Mouse (Mus musculus): ENCODE measurements around the gene Anp32b. TPM values are rescaled to one million over a fixed set of nuclear protein-coding genes. Genes with fewer than 3 reads are reported as not detected.

The Anp32b gene
- total and polyA plus RNA-seq, 3 experiments, result 9.5 to 57.8 (median 53.5) TPM

GRCm38 (mm10) chr4:46432339-46433036 is 18.2 kb upstream of the Anp32b start:
- no peak overlapping the region for H3K4me3 ChIP-seq
- no peaks in the 10 kb centered on the region for H3K79me2 ChIP-seq (replicated peaks; ENCODE audit: control insufficient read depth, insufficient read depth, low read length)
- H3K9ac ChIP-seq (ENCODE audit: low read depth, low read length), result no peak overlapping the region
- no peaks in the 10 kb centered on the region for H3K4me1 ChIP-seq (ENCODE audit: control insufficient read depth, insufficient read depth, low read length)
- no peaks in the 10 kb centered on the region for H3K36me3 ChIP-seq (ENCODE audit: control insufficient read depth, insufficient read depth, low read length)
- H3K27ac ChIP-seq, result no peak overlapping the region
- intact Hi-C loops (cut with DNase I), result no loop called here
- DNase-seq, result no peak
- 75% methylated on average over 12 of the region's 12 CpGs for WGBS
- TF ChIP-seq EP300 (IDR thresholded peaks at IDR 0.05; ENCODE audit: insufficient read depth, low read depth, low read length) (no peak), CTCF (IDR thresholded peaks at IDR 0.05) (no peak), POLR2A (IDR thresholded peaks at IDR 0.05; ENCODE audit: insufficient read depth, low read depth, low read length) (no peak)
- no peaks in the 10 kb centered on the region for H3K27me3 ChIP-seq (ENCODE audit: control insufficient read depth, insufficient read depth, low read length)

GRCm38 (mm10) chr4:46442501-46442900 is 8.2 kb upstream of the Anp32b start:
- Histone ChIP-seq H3K9ac (ENCODE audit: low read depth, low read length) (no peak overlapping the region), H3K36me3 (ENCODE audit: control insufficient read depth, insufficient read depth, low read length) (no peaks in the 10 kb centered on the region), H3K27ac (no peak overlapping the region), H3K4me1 (ENCODE audit: control insufficient read depth, insufficient read depth, low read length) (no peaks in the 10 kb centered on the region), H3K27me3 (ENCODE audit: control insufficient read depth, insufficient read depth, low read length) (no peaks in the 10 kb centered on the region), H3K79me2 (replicated peaks; ENCODE audit: control insufficient read depth, insufficient read depth, low read length) (no peaks in the 10 kb centered on the region), H3K4me3 (no peak overlapping the region)
- intact Hi-C loops (cut with DNase I), result no loop called here
- TF ChIP-seq POLR2A (IDR thresholded peaks at IDR 0.05; ENCODE audit: insufficient read depth, low read depth, low read length) (no peak), EP300 (IDR thresholded peaks at IDR 0.05; ENCODE audit: insufficient read depth, low read depth, low read length) (no peak), CTCF (IDR thresholded peaks at IDR 0.05) (no peak)
- no peak for DNase-seq
- WGBS, result 78% methylated on average over 4 of the region's 4 CpGs

- intact Hi-C loops (cut with DNase I), result no loop called here
- no peaks in the 10 kb centered on the region for H3K36me3 ChIP-seq (ENCODE audit: control insufficient read depth, insufficient read depth, low read length)
- no peak overlapping the region for H3K27ac ChIP-seq
- no peak overlapping the region for H3K9ac ChIP-seq (ENCODE audit: low read depth, low read length)
- H3K4me1 ChIP-seq (ENCODE audit: control insufficient read depth, insufficient read depth, low read length), result no peaks in the 10 kb centered on the region; the same call in 1 of the 2 replicates
- H3K79me2 ChIP-seq (replicated peaks; ENCODE audit: control insufficient read depth, insufficient read depth, low read length), result no peaks in the 10 kb centered on the region
- no peak for DNase-seq
- H3K27me3 ChIP-seq (ENCODE audit: control insufficient read depth, insufficient read depth, low read length), result no peaks in the 10 kb centered on the region
- H3K4me3 ChIP-seq, result no peak overlapping the region
- TF ChIP-seq POLR2A (IDR thresholded peaks at IDR 0.05; ENCODE audit: insufficient read depth, low read depth, low read length) (no peak), CTCF (IDR thresholded peaks at IDR 0.05) (no peak)
- WGBS, result 48% methylated on average over 9 of the region's 9 CpGs
Observed at GRCm38 (mm10) chr4:46445237-46445945, 5.3 kb upstream of the Anp32b start.

- DNase-seq, result no peak
- Histone ChIP-seq H3K27ac (no peak overlapping the region), H3K4me3 (no peak overlapping the region), H3K4me1 (ENCODE audit: control insufficient read depth, insufficient read depth, low read length) (no peaks in the 10 kb centered on the region; the same call in 1 of the 2 replicates), H3K9ac (ENCODE audit: low read depth, low read length) (no peak overlapping the region), H3K36me3 (ENCODE audit: control insufficient read depth, insufficient read depth, low read length) (no peaks in the 10 kb centered on the region), H3K27me3 (ENCODE audit: control insufficient read depth, insufficient read depth, low read length) (no peaks in the 10 kb centered on the region), H3K79me2 (replicated peaks; ENCODE audit: control insufficient read depth, insufficient read depth, low read length) (no peaks in the 10 kb centered on the region)
- intact Hi-C loops (cut with DNase I), result no loop called here
- TF ChIP-seq EP300 (IDR thresholded peaks at IDR 0.05; ENCODE audit: insufficient read depth, low read depth, low read length) (no peak), POLR2A (IDR thresholded peaks at IDR 0.05; ENCODE audit: insufficient read depth, low read depth, low read length) (no peak), CTCF (IDR thresholded peaks at IDR 0.05) (no peak)
- 68% methylated on average over 1 of the region's 1 CpGs for WGBS
Observed at GRCm38 (mm10) chr4:46447461-46447860, 3.2 kb upstream of the Anp32b start.

- peaks cover 6% of the 10 kb centered on the region for H3K4me1 ChIP-seq (ENCODE audit: control insufficient read depth, insufficient read depth, low read length)
- no peaks in the 10 kb centered on the region for H3K27me3 ChIP-seq (ENCODE audit: control insufficient read depth, insufficient read depth, low read length)
- no peaks in the 10 kb centered on the region for H3K36me3 ChIP-seq (ENCODE audit: control insufficient read depth, insufficient read depth, low read length)
- TF ChIP-seq EP300 (IDR thresholded peaks at IDR 0.05; ENCODE audit: insufficient read depth, low read depth, low read length), result no peak
- TF ChIP-seq POLR2A (IDR thresholded peaks at IDR 0.05; ENCODE audit: insufficient read depth, low read depth, low read length), result no peak
- TF ChIP-seq CTCF (IDR thresholded peaks at IDR 0.05), result no peak
- no peak overlapping the region for H3K9ac ChIP-seq (ENCODE audit: low read depth, low read length)
- WGBS, result 35% methylated on average over 6 of the region's 6 CpGs
- intact Hi-C loops (cut with DNase I), result no loop called here
- no peak for DNase-seq
- no peaks in the 10 kb centered on the region; the same call in 1 of the 2 replicates for H3K79me2 ChIP-seq (replicated peaks; ENCODE audit: control insufficient read depth, insufficient read depth, low read length)
- no peak overlapping the region for H3K27ac ChIP-seq
- no peak overlapping the region for H3K4me3 ChIP-seq
Observed at GRCm38 (mm10) chr4:46448886-46449285, 1.8 kb upstream of the Anp32b start.

- H3K79me2 ChIP-seq (replicated peaks; ENCODE audit: control insufficient read depth, insufficient read depth, low read length), result no peaks in the 10 kb centered on the region; the same call in 1 of the 2 replicates
- H3K4me3 ChIP-seq, result peak overlapping the region; percentile 95
- H3K9ac ChIP-seq (ENCODE audit: low read depth, low read length), result peak overlapping the region; percentile 61
- H3K36me3 ChIP-seq (ENCODE audit: control insufficient read depth, insufficient read depth, low read length), result no peaks in the 10 kb centered on the region
- intact Hi-C loops (cut with DNase I), result loop anchor here (5.0 to 10.0 kb wide), 2 partner anchors 145 to 253 kb away; partner anchors contain the start of gene Xpa
- no peak for TF ChIP-seq POLR2A (IDR thresholded peaks at IDR 0.05; ENCODE audit: insufficient read depth, low read depth, low read length)
- TF ChIP-seq CTCF (IDR thresholded peaks at IDR 0.05), result no peak
- TF ChIP-seq EP300 (IDR thresholded peaks at IDR 0.05; ENCODE audit: insufficient read depth, low read depth, low read length), result no peak
- peak overlapping the region; percentile 87 for H3K27ac ChIP-seq
- no peaks in the 10 kb centered on the region for H3K27me3 ChIP-seq (ENCODE audit: control insufficient read depth, insufficient read depth, low read length)
- WGBS, result 46% methylated on average over 7 of the region's 7 CpGs
- H3K4me1 ChIP-seq (ENCODE audit: control insufficient read depth, insufficient read depth, low read length), result peaks cover 8% of the 10 kb centered on the region
- DNase-seq, result no peak
Observed at GRCm38 (mm10) chr4:46450020-46450518, 633 bp upstream of the Anp32b start.
